Mouse (Mus musculus): ENCODE measurements at regions not wholly inside any gene's neighbourhood (a gene's known extent, or its start where the extent isn't known, plus 50 kb on each side); places are given as distances from the start of the nearest gene placed in this dataset.

GRCm38 (mm10) chr5:75267766-75268165, 115.7 kb downstream of the Pdgfra start:
- no peak overlapping the region for H3K4me3 ChIP-seq (ENCODE audit: control insufficient read depth in 1 of 2, insufficient read depth in 1 of 2, low read depth in 2 of 2, low read length in 2 of 2)
- H3K27ac ChIP-seq (ENCODE audit: control insufficient read depth, low read depth, low read length): no peak overlapping the region
- no peak overlapping the region for H3K9ac ChIP-seq (ENCODE audit: control insufficient read depth, low read depth, low read length, poor library complexity, severe bottlenecking)
- no peaks in the 10 kb centered on the region for H3K9me3 ChIP-seq (replicated peaks; ENCODE audit: insufficient read depth, low read length)
- peaks cover 0 to 16% of the 10 kb centered on the region in 2 experiments; a peak in 3 of 4 replicates for H3K4me1 ChIP-seq (ENCODE audit: control insufficient read depth in 1 of 2, insufficient read depth in 2 of 2, low read length in 2 of 2)
- TF ChIP-seq CHD1 (IDR thresholded peaks at IDR 0.05; ENCODE audit: low read depth, low read length): no peak
- TF ChIP-seq SIN3A (IDR thresholded peaks at IDR 0.05; ENCODE audit: low read length): no peak
- TF ChIP-seq BHLHE40 (IDR thresholded peaks at IDR 0.05; ENCODE audit: borderline replicate concordance, low read depth, low read length): no peak
- TF ChIP-seq POLR2AphosphoS2 (IDR thresholded peaks at IDR 0.05; ENCODE audit: low read length): no peak
- no peak for TF ChIP-seq ZKSCAN1 (IDR thresholded peaks at IDR 0.05; ENCODE audit: low read depth, low read length)
- TF ChIP-seq SMC3 (IDR thresholded peaks at IDR 0.05; ENCODE audit: low read depth, low read length): 0 out of 2 replicates have a peak, but pooled peaks have one; percentile 20
- no peak for TF ChIP-seq CHD2 (IDR thresholded peaks at IDR 0.05; ENCODE audit: low read length)
- TF ChIP-seq RAD21 (IDR thresholded peaks at IDR 0.05; ENCODE audit: low read depth, low read length): peak; percentile 7
- TF ChIP-seq EP300 (IDR thresholded peaks at IDR 0.05; ENCODE audit: low read depth in 1 of 2, low read length in 2 of 2): peak; percentile 40 to 72; a peak in 3 of 4 replicates
- no peak for TF ChIP-seq HCFC1 (IDR thresholded peaks at IDR 0.05; ENCODE audit: low read depth, low read length)
- TF ChIP-seq TAL1 (IDR thresholded peaks at IDR 0.05; ENCODE audit: low read length): 0 out of 2 replicates have a peak, but pooled peaks have one; percentile 8
- TF ChIP-seq MYC (IDR thresholded peaks at IDR 0.05; ENCODE audit: low read depth, low read length): no peak
- TF ChIP-seq USF1 (IDR thresholded peaks at IDR 0.05; ENCODE audit: low read depth, low read length): no peak
- no peak for TF ChIP-seq MYB (IDR thresholded peaks at IDR 0.05; ENCODE audit: low read depth, low read length)
- TF ChIP-seq RCOR1 (IDR thresholded peaks at IDR 0.05; ENCODE audit: low read depth, low read length): 0 out of 2 replicates have a peak, but pooled peaks have one; percentile 10
- TF ChIP-seq GATA1 (IDR thresholded peaks at IDR 0.05; ENCODE audit: low read depth, low read length): peak; percentile 76
- no peak for TF ChIP-seq ETS1 (IDR thresholded peaks at IDR 0.05; ENCODE audit: low read depth, low read length)
- no peak for TF ChIP-seq CTCF (IDR thresholded peaks at IDR 0.05 in 2 of 3, conservative IDR thresholded peaks at IDR 0.05 in 1 of 3; ENCODE audit: control insufficient read depth in 1 of 3, insufficient read depth in 1 of 3, low read depth in 2 of 3, low read length in 3 of 3, poor library complexity in 1 of 3, severe bottlenecking in 1 of 3)
- H3K79me2 ChIP-seq (ENCODE audit: control insufficient read depth, insufficient read depth, low read length, poor library complexity): no peaks in the 10 kb centered on the region
- no peaks in the 10 kb centered on the region for H3K27me3 ChIP-seq (ENCODE audit: control insufficient read depth in 1 of 2, insufficient read depth in 2 of 2, low read length in 2 of 2)
- H3K36me3 ChIP-seq (ENCODE audit: control insufficient read depth in 1 of 2, insufficient read depth in 2 of 2, low read length in 2 of 2): peaks cover 0 to 8% of the 10 kb centered on the region in 2 experiments; a peak in 2 of 4 replicates
- peak; percentile 74 for DNase-seq (ENCODE audit: low read depth, low spot score)

DNA sequence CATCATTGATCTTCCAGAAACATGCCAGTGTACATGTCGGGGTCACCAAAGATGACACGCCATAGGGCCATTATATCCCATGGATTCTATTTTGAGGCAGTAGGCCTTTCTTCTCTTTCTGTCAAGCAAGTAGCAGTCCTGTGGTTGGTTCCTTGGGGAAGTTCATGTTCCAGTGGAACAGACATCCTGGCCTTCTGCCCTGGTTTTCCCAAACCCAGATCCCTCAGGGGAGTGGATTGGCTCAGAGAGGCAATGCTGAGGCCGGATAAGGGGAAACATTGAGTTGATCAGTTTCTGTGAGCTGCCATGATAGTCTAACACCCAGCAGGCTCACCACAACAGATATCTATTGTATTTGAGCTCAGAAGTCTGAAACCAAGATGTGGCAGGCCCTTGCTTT, 125.9 kb downstream of the Pdgfra start:
- H3K9ac ChIP-seq (ENCODE audit: control insufficient read depth, low read depth, low read length, poor library complexity, severe bottlenecking): no peak overlapping the region
- no peak overlapping the region for H3K4me3 ChIP-seq (ENCODE audit: control insufficient read depth in 1 of 2, insufficient read depth in 1 of 2, low read depth in 2 of 2, low read length in 2 of 2)
- TF ChIP-seq E2F4 (IDR thresholded peaks at IDR 0.05; ENCODE audit: borderline replicate concordance, low read depth, low read length): no peak
- no peaks in the 10 kb centered on the region for H3K9me3 ChIP-seq (replicated peaks; ENCODE audit: insufficient read depth, low read length)
- no peaks in the 10 kb centered on the region for H3K27me3 ChIP-seq (ENCODE audit: control insufficient read depth in 1 of 2, insufficient read depth in 2 of 2, low read length in 2 of 2)
- H3K36me3 ChIP-seq (ENCODE audit: control insufficient read depth in 1 of 2, insufficient read depth in 2 of 2, low read length in 2 of 2): peaks cover 0 to 32% of the 10 kb centered on the region in 2 experiments; a peak in 2 of 4 replicates
- H3K27ac ChIP-seq (ENCODE audit: control insufficient read depth, low read depth, low read length): no peak overlapping the region
- no peak for DNase-seq (ENCODE audit: low read depth, low spot score)
- peaks cover 21 to 23% of the 10 kb centered on the region in 2 experiments for H3K4me1 ChIP-seq (ENCODE audit: control insufficient read depth in 1 of 2, insufficient read depth in 2 of 2, low read length in 2 of 2)
- no peaks in the 10 kb centered on the region for H3K79me2 ChIP-seq (ENCODE audit: control insufficient read depth, insufficient read depth, low read length, poor library complexity)

Data from MEL (cell line).